Mouse (Mus musculus): ENCODE data around the gene Olfr12.

Olfr12 gene

DNA sequence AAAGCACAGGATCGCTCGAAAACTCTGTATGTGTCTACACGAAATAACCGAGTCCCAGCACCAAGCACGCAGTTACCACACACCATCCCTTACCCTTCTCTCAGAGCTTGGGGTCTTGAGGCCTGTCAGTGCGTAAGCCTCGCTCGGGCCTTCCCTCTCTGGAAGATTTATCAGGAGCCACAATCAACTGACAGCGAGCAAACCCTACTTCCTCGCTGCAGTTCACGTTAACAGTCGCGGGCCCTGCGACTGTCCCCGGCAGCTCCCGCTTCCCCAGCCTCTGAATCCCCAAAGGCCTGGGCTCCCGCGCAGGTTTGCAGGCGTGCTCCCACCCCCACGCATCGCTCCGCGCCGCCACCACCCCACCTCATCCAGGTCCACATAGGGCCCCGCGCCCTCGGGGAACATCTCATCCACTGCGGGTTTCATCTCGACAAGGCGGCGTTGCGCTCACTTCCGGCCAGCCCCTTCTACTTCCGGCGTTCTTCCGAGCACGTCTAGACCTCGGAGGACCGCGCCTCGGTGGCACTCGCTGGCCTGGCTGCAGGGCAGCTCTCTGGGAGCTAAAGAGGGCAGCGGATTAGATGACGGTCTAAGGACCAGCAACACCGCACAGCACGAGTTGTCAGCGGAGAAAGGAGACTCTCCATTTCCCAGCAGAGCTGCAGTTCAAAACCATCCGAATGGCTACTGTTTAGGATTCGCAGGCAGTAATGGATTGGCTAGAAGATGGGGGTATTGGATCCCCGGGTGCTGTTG is 24.1 kb downstream of the Olfr12 start, which contains the start of gene Cops9:
Gene Cops9, minus strand, starts transcription at position 472 of the 759 bp plus-strand sequence.
- peak; percentile 91 for DNase-seq

DNA sequence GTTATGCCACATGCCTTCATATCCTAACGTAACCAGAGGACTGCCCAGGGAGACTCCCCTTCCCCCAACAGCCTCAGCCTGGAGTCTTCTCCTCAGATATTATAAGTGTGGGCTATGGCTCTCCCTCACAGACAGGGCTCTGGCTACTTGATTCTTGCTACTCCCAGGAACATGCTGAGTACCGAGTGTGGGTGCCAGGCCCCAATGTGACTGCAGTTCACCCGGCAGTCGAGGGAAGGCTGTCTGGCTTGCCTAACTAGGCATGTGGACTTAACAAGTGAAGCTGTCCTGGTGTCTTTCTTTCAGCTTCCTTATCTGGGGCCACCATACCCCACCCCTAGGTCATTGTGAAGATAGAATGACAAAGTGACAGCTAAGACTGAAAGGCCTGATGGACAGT is 26.1 kb downstream of the Olfr12 start:
- no peak for DNase-seq

DNA sequence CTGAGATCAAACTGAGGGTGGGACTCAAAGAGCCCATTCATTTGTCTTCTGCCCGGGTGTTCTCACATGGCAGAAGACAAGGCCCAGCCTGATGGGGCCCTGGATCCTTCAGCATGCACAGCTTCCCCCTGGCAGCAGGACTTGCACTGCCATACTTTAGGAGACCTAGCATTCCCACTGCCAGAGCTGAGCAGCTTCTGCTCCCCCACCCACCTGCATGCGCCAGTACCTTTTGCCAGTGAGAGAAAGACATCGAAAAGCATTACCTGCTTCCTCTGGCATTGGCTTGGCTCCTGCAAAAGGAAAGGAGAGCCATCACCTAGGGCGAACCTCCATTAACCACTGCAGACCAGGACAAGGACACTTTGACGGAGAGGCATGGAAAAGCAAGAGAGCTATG is 27.3 kb downstream of the Olfr12 start:
- no peak for DNase-seq

- no peak for DNase-seq
These were observed 28.5 kb downstream of the Olfr12 start for GRCm38 (mm10) chr1:92646111-92646510.

DNA sequence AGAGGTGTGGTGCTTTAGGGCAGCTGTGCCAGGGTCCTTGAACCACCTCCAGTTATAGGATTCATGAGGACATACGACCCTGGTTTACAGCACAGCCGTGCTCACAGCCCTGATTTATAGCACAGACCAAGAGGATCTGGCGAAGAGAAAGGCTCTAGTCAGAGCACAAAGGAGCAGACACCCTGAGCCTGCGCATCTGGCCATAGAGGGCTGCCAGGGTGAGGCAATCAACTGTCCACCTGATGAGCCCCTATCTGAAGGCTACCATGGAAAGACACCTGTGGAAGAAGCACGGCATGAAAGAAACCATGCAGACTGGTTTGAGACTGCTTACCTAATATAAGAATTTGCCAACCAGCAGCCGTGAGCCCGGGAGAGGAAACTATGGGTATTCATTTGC is 29.0 kb downstream of the Olfr12 start:
- no peak for DNase-seq

- no peak for DNase-seq
These were observed 29.4 kb downstream of the Olfr12 start for GRCm38 (mm10) chr1:92647026-92647425.

DNA sequence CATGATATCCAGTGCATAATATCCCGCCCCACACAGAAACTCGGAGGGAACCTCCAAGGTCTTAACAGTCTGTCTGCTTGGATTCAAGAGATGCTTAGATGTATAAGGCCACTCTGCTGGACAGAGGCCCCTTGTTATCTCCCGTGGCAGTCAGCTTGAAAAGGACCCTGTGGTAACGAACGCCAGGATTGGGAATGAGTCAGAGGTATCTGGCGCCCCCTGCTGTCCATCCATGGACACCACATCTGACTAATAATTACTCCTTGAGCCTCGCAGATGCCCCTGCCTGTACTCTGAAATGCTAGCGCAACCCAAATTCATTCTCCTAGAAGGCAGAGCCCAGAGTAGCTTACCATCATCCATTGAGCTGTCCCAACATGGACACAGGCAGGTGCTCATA is 30.2 kb downstream of the Olfr12 start:
- DNase-seq, result peak; percentile 65

DNA sequence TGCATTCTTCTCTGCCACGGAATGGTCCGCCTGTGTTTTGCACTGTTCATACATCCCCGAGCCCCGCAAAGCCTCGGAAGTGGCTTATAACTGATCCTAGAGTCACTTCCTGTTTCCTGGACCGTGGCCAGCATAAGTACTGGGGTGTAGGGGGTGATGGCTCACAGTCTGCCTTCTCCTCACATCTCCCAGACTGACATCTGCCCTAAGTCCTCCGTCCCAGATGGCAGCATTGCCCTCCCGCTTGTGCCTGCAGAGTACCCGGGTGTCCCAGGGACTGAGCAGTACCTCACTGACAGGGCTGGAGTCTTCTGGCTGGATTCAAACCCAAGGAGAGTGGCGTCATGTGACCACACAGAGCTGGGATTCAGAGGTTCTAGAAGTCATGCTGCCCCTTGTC is 30.6 kb downstream of the Olfr12 start:
- no peak for DNase-seq

GRCm38 (mm10) chr1:92648673-92649072 is 31.1 kb downstream of the Olfr12 start, which contains the start of gene Otos:
Otos (minus strand) TSS chr1:92648841.
- DNase-seq, result peak; percentile 76

DNA sequence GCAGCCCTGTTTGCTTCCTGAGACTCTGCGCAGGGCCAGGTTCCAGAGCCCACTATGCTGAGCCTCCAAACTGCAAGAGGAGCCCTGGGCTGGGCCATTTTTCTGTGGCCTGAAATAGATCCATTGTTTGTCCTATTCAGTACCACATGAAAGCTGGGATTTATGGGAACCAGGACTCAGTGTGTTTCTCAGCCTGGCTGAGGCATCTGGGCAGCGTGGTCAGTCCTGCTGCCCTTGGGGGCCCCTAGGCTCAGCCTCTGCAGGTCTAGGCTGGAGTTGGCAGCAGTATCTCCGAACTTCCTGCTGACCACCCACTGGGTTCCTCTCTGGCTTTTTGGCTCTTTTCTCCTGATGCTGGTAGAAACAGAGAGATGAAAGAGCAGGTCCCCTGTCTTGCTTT is 33.9 kb downstream of the Olfr12 start:
- DNase-seq, result no peak

GRCm38 (mm10) chr1:92653179-92653578 is 35.6 kb downstream of the Olfr12 start:
- DNase-seq, result no peak

DNA sequence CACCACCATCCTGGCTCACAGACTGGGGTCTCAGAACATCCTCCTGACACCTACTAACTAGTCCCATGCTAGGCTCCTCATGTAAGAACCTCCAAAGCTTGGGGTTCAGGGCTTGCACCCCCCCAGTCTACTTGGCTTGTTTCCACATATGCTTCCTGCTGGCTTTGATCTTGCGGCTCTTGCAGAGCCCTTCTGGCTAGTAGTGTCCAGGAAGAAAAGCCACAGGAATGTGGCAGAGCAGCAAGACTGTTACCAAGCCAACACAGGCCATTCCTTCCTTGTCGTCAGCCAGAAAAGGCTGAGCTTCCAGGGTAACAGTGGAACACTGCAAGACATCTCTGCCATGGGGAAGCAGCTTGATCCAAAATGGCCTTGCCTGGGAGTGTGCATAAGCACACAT is 37.1 kb downstream of the Olfr12 start:
- DNase-seq, result no peak

- no peak for DNase-seq
These were observed 39.6 kb downstream of the Olfr12 start for GRCm38 (mm10) chr1:92657025-92657820.

GRCm38 (mm10) chr1:92659392-92659791 is 41.8 kb downstream of the Olfr12 start:
- no peak for DNase-seq

- DNase-seq, result no peak
These were observed 49.5 kb downstream of the Olfr12 start for GRCm38 (mm10) chr1:92667106-92667505.

GRCm38 (mm10) chr1:92669430-92669829 is 51.8 kb downstream of the Olfr12 start:
- no peak for DNase-seq

GRCm38 (mm10) chr1:92671326-92671725 is 53.7 kb downstream of the Olfr12 start:
- DNase-seq, result no peak
